Mouse (Mus musculus) liver, adult 2 months (tissue): ENCODE data around the gene Dync1li1.

ENCODE experiments used
- CTCF ChIP-seq: fragments of 200-500 bp; IDR thresholded peaks from 2 replicates; pipeline ENCODE4 v1.5.1; 2011; ENCODE audit warnings: low read depth, low read length, control low read depth
- POLR2A ChIP-seq: fragments of 200-500 bp; IDR thresholded peaks from 2 replicates; pipeline ENCODE4 v1.6.1; 2011; ENCODE audit warnings: low read length, control low read depth; ENCODE audit not compliant: insufficient read depth; ENCODE audit errors: extremely low read depth

DNA sequence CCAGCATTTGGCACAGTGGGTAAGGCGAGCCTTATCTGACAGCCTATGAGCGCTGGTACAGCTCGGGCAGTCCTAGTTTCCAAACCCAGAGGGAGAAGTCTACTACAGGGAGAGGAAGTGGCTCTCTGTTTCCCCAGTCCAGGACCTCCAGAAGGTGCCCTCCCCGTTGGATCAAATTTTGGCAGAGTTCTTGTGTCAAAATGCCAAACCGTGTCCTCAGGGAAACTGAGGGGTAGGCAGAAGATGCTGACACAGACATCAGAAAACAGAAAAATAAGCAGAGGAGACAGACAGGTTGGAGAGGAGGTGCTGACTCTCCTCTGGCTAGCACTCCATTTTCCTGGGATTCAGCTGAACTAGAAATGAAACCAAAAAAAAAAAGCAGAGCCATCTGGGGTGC, 8.6 kb upstream of the Dync1li1 start:
- no peak for TF ChIP-seq POLR2A
- no peak for TF ChIP-seq CTCF
